Mouse (Mus musculus): ENCODE data around the gene Dbnl.
"Not testable (repeated sequence)": the region's sequence is repeated elsewhere in the genome, so short reads cannot be mapped to it uniquely, and the experiment has no call there.

Gene Dbnl

GRCm38 (mm10) chr11:5795290-5795689 lies 7.0 kb downstream of the Dbnl start:
- in situ Hi-C loops (cut with MboI, MseI) = loop anchor here in 1 of 2 experiments (5.0 kb wide), 1 partner anchor 62 kb away; no protein-coding TSS in a partner anchor

GRCm38 (mm10) chr11:5795706-5796105 lies 7.4 kb downstream of the Dbnl start:
- in situ Hi-C loops (cut with MboI, MseI) = loop anchor here in 1 of 2 experiments (5.0 kb wide), 1 partner anchor 62 kb away; no protein-coding TSS in a partner anchor

GRCm38 (mm10) chr11:5796939-5797338 lies 8.7 kb downstream of the Dbnl start:
- in situ Hi-C loops (cut with MboI, MseI) = loop anchor here in 1 of 2 experiments (5.0 kb wide), 1 partner anchor 60 kb away; no protein-coding TSS in a partner anchor

DNA sequence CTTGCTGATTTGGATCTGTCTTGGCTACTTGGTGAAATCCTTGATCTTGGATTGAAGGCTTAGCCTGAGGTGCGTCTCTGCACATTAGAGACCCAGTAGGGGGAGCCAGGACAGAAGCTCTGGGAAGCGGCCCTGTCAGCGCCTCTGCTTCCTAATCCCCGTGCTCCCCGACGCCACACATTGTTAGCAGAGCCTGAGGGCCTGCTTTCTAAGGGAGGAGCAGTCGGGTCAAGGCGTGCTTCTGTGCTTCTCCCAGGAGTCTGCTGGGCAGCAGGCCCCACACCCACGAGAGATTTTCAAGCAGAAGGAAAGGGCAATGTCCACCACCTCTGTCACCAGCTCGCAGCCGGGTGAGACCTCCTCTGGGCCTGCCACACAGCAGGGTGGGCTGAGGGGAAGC lies 9.1 kb downstream of the Dbnl start:
- in situ Hi-C loops (cut with MboI, MseI) = loop anchor here in 1 of 2 experiments (5.0 kb wide), 1 partner anchor 60 kb away; no protein-coding TSS in a partner anchor

DNA sequence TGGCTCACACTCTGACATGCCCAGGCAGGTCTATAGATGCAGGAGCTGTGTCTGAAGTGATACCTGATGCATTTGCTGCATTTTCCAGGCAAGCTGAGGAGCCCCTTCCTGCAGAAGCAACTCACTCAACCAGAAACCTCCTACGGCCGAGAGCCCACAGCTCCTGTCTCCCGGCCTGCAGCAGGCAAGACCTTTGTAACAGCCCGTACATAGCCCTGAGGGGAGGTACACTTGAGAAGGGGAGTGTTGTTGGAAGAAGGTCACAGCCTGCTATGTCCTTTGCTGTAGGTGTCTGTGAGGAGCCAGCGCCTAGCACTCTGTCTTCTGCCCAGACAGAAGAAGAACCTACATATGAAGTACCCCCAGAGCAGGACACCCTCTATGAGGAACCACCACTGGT lies 9.6 kb downstream of the Dbnl start:
- in situ Hi-C loops (cut with MboI, MseI) = loop anchor here in 1 of 2 experiments (5.0 kb wide), 1 partner anchor 59 kb away; no protein-coding TSS in a partner anchor

DNA sequence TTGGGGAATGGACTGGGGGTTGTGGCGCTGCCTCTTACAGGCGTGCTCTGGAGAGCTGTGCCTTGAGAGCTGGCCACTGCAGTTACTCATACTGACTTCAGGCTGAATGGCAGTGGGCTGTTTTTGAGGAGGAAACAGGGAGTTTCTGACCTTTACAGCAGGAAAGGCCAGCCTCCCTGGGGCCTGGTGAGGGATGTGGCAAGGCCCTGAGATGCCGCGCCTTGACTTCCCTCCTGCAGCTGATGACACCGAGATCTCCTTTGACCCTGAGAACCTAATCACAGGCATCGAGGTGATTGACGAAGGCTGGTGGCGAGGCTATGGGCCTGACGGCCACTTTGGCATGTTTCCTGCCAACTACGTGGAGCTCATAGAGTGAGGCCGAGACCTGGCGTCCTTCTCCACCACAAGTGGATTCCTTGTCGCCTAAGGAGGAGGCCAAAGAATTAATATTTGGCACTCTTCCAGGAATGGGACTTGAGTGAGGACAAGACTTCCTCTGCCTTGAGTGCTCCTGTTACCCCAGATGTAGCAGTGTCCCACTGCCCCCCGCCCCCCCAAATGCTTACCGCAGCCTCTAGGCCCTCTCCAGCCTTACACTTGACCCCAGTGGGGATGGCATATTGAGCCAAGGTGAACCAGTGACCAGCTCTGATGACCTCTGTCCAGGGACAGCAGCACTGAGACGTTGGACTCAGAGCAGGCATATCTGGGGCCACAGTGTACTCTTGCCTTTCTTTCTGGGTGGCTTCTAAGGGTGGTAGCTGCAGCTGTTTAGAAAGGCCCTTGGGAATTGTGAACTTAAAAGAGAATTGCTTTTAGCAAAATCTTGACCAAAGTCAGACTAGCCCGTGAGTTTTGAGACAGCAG lies 11.6 kb downstream of the Dbnl start:
- in situ Hi-C loops (cut with MboI, MseI) = loop anchor here in 1 of 2 experiments (5.0 kb wide), 1 partner anchor 57 kb away; no protein-coding TSS in a partner anchor

- in situ Hi-C loops (cut with MboI, MseI) = no loop called here
Measured at GRCm38 (mm10) chr11:5801511-5801910, 13.2 kb downstream of the Dbnl start.

DNA sequence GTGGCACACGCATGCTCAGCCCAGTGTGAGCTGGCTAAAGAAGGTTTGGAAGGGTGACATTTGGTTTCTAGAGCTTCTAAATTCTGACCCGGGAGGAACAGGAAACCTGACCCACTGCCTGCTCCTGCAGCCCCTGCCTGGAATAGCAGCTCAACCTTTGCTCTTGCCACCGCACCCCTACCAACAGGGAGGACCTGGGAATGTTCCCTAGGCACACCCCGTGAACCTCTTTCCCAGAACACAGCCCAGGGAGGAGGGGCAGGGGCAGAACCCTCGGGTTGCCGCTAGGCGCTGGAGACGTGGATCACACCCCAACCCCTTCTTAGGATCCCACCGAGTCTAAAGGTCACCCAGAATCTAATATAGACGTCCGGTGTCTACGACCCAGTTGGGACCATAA lies 13.7 kb downstream of the Dbnl start:
- in situ Hi-C loops (cut with MboI, MseI) = no loop called here

DNA sequence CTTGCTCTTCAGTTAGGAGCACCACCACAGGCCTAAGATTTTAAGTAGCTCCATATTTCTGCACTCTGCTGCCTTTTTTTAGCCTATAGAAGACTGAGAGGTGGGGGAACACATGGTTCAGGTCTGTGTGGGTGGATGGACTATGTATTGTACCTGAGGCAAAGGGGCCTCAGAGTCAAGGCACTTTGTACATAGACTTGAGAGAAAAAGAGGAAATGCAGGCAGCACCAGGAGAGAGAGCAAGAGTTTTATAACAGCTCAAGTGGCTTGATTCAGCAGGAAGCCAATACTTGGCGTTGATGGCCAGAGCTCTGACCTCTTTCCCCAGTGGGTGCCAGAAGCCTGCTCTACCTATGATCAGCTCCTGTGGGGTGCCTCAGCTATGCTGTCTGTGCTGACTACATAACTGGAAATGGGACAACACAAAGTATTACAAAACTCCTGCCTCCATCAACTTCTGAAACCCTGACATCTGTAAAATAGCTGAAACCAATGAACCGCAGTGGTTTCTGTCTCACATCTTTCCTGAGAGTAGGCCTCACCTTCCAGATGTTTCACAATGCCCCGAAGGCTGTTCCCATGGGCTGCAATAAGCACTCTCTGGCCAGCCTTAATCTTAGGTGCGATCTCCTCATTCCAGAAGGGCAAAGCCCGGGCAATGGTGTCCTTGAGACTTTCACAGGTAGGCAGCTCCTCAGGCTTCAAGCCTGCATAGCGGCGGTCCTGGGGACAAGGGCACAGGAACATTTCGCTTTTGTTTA lies 14.3 kb downstream of the Dbnl start:
- in situ Hi-C loops (cut with MboI, MseI) = no loop called here

DNA sequence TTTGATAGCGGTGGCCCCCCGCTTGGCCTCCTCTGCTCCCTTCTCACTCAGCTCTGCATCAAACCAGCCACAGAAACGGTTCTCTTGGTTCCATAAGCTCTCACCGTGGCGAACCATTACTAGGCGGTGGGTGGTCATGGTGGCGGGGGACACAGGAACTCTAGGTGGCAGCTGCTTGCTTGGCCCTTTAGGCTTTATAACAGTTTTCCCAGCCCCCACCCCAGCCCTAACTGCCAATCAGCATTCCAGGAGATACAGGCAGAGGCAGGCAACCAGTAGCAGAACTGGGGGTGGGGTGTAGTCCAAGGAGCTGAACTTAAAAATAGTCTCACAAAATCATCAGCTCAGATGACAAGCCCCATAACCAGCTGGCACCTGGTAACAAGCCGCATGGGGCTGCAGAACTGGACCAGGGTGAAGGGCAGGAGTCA lies 15.3 kb downstream of the Dbnl start, which contains the start of gene Pgam2:
Gene Pgam2, minus strand, starts transcription at position 183 of the 431 bp plus-strand sequence.
- in situ Hi-C loops (cut with MboI, MseI) = no loop called here

DNA sequence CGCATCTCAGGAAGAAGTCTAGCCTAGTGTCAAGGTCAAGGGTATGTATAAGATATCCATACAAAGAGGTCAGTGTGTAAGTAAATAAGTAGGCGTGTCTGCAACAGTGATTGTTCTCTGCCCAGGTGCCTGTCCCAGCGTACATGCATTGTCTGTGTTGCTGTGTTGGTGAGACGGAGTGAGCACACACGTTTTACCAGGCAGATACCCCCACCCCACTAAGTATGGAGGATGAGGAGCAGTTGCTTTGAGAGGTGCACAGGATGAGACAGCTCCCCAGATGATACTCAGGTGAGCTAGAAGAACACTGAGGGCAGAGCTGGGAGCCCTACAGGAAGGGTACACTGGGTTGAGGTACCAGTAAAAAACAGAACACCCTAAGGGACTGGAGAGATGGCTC lies 15.9 kb downstream of the Dbnl start:
- in situ Hi-C loops (cut with MboI, MseI) = no loop called here

GRCm38 (mm10) chr11:5805711-5806110 lies 17.4 kb downstream of the Dbnl start:
- in situ Hi-C loops (cut with MboI, MseI) = no loop called here

- in situ Hi-C loops (cut with MboI, MseI) = no loop called here
Measured at GRCm38 (mm10) chr11:5807956-5808355, 19.7 kb downstream of the Dbnl start.

DNA sequence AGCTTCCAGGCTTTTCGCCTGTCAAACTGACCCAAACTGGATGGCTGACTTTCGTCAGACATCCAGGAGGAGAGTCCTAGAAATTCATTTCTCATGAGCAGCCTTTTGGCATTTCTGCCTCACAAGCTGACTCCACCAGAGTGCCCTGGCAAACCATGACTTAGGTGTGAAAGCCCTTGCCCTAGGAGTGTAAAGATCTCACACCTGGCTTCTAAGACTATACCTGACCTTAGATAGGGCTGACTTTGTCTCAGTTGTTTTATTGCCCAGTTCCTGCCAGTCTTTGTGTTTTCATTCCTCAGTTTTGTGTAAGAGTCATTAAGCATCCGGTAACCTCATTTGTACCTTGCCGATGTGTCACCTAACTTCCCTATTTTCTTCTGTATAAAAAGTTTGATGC lies 21.2 kb downstream of the Dbnl start:
- in situ Hi-C loops (cut with MboI, MseI) = not testable (repeated sequence)

DNA sequence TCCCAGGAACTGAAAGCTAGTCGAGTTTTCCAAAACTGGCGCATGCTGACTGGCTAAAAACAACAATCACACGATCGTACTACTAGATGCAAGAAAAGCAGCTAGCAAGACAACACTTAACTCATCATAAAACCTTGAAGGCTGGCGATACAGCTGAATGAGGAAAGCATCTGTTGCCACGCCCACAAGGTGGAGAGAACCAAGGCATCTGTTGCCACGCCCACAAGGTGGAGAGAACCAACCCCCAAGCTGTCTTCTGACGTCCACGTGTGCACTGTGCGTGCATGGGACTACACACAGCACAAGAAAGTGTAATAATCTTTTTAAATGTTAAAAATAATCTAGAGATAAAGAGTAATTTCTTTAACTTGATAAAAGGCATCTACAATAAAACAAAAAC lies 25.1 kb downstream of the Dbnl start:
- in situ Hi-C loops (cut with MboI, MseI) = no loop called here

- in situ Hi-C loops (cut with MboI, MseI) = no loop called here
Measured at GRCm38 (mm10) chr11:5819223-5819622, 30.9 kb downstream of the Dbnl start.

GRCm38 (mm10) chr11:5825432-5825831 lies 37.1 kb downstream of the Dbnl start:
- in situ Hi-C loops (cut with MboI, MseI) = no loop called here

GRCm38 (mm10) chr11:5827931-5828330 lies 39.6 kb downstream of the Dbnl start:
- in situ Hi-C loops (cut with MboI, MseI) = no loop called here

- in situ Hi-C loops (cut with MboI, MseI) = no loop called here
Measured at GRCm38 (mm10) chr11:5828509-5829191, 40.4 kb downstream of the Dbnl start.

- in situ Hi-C loops (cut with MboI, MseI) = no loop called here
Measured at GRCm38 (mm10) chr11:5829327-5829726, 41.0 kb downstream of the Dbnl start.

GRCm38 (mm10) chr11:5834506-5834905 lies 46.2 kb downstream of the Dbnl start:
- in situ Hi-C loops (cut with MboI, MseI) = no loop called here
